Mouse (Mus musculus) limb, embryonic 13.5 days (tissue): Measurements from ENCODE around the gene Tjp3. TPM values are rescaled to one million over a fixed set of nuclear protein-coding genes. Genes with fewer than 3 reads are reported as not detected.

Experiments
- ATAC-seq: fragments of 200-750 bp; cut with Nextera tagmentation; 2 replicates; pipeline ENCODE4 v1.8.0; 2017; ENCODE audit warnings: low read depth, moderate number of reproducible peaks, moderate TSS enrichment; ENCODE audit not compliant: low FRiP score
- H3K27ac ChIP-seq: fragments of 300-500 bp; sonication (generic); 2 replicates; pipeline ENCODE4 v1.5.1; 2015; ENCODE audit warnings: inconsistent platforms, mild to moderate bottlenecking, moderate library complexity
- H3K27me3 ChIP-seq: fragments of 300-500 bp; sonication (generic); 2 replicates; pipeline ENCODE4 v1.6.1; 2015; ENCODE audit warnings: mild to moderate bottlenecking, inconsistent platforms
- H3K36me3 ChIP-seq: fragments of 300-500 bp; sonication (generic); 2 replicates; pipeline ENCODE4 v1.6.1; 2015; ENCODE audit warnings: inconsistent platforms, mild to moderate bottlenecking, moderate library complexity
- H3K4me1 ChIP-seq: fragments of 300-500 bp; sonication (generic); 2 replicates; pipeline ENCODE4 v1.6.1; 2015; ENCODE audit warnings: inconsistent platforms
- H3K4me2 ChIP-seq: fragments of 300-500 bp; sonication (generic); replicated peaks from 2 replicates; pipeline ENCODE4 v1.6.1; 2015; ENCODE audit warnings: inconsistent platforms, mild to moderate bottlenecking, moderate library complexity
- H3K4me3 ChIP-seq: fragments of 300-500 bp; sonication (generic); 2 replicates; pipeline ENCODE4 v1.5.1; 2015; ENCODE audit warnings: moderate library complexity, mild to moderate bottlenecking, inconsistent platforms
- H3K9ac ChIP-seq: fragments of 300-500 bp; sonication (generic); 2 replicates; pipeline ENCODE4 v1.6.1; 2015; ENCODE audit warnings: mild to moderate bottlenecking, inconsistent platforms
- H3K9me3 ChIP-seq: fragments of 300-500 bp; sonication (generic); 2 replicates; pipeline ENCODE4 v1.6.1; 2016; ENCODE audit warnings: inconsistent platforms
- WGBS: fragments of 180-500 bp; shearing (Covaris S2); methylation state at CpG from one replicate; pipeline ENCODE4 v1.1.7; 2015; 5-methylcytosine and 5-hydroxymethylcytosine counted together
- polyA plus RNA-seq: library from polyadenylated mRNA; unstranded; fragments of >200 nt; fragmentation: Nextera tagmentation; extraction: Ambion mirVana; gene quantifications from 2 replicates; pipeline ENCODE4 v1.2.1, GENCODE M21; 2015

Gene Tjp3
- polyA plus RNA-seq, 1 experiment from 2014 or later, result 2.6 TPM

DNA sequence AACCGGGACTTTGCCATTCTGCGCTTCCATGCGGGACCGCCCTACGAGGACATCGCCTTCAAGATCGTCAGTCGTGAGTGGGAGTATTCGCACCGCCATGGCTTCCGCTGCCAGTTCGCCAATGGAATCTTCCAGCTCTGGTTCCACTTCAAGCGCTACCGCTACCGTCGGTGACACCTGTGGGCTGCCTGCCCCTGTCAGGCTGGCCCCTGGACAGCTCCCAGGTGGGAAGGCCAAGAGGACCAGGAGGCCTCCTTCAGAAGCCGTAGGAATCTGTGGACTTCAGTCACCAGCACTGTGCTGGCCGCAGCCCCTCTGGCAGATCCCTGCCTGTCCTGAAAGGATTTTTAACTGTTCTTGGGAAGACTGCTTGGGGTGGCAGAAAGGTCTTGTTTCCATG lies 34.4 kb upstream of the Tjp3 start:
- ATAC-seq, result no peak
- 0 out of 2 replicates have a peak, but pooled peaks cover 2% of the 10 kb centered on the region for H3K27me3 ChIP-seq
- H3K4me3 ChIP-seq, result no peak overlapping the region
- WGBS, result 94% methylated on average over 18 of the region's 18 CpGs
- no peak overlapping the region for H3K27ac ChIP-seq
- no peaks in the 10 kb centered on the region for H3K9me3 ChIP-seq
- peaks cover 63% of the 10 kb centered on the region for H3K36me3 ChIP-seq
- H3K4me1 ChIP-seq, result peaks cover 35% of the 10 kb centered on the region
- no peak overlapping the region for H3K4me2 ChIP-seq
- no peak overlapping the region for H3K9ac ChIP-seq

GRCm38 (mm10) chr10:81325176-81325575 lies 33.8 kb upstream of the Tjp3 start:
- 95% methylated on average over 21 of the region's 21 CpGs for WGBS
- Histone ChIP-seq H3K27ac (no peak overlapping the region), H3K36me3 (peaks cover 63% of the 10 kb centered on the region), H3K4me3 (no peak overlapping the region), H3K4me1 (peaks cover 31% of the 10 kb centered on the region), H3K9me3 (no peaks in the 10 kb centered on the region), H3K9ac (no peak overlapping the region), H3K27me3 (no peaks in the 10 kb centered on the region), H3K4me2 (no peak overlapping the region)
- no peak for ATAC-seq

GRCm38 (mm10) chr10:81323791-81324530 lies 32.6 kb upstream of the Tjp3 start:
- Histone ChIP-seq H3K4me3 (no peak overlapping the region), H3K9me3 (no peaks in the 10 kb centered on the region), H3K9ac (no peak overlapping the region), H3K27me3 (no peaks in the 10 kb centered on the region), H3K4me1 (peaks cover 28% of the 10 kb centered on the region), H3K27ac (no peak overlapping the region), H3K36me3 (peaks cover 63% of the 10 kb centered on the region), H3K4me2 (no peak overlapping the region)
- ATAC-seq, result no peak
- 96% methylated on average over 18 of the region's 18 CpGs for WGBS

- H3K9ac ChIP-seq, result no peak overlapping the region
- H3K9me3 ChIP-seq, result no peaks in the 10 kb centered on the region
- H3K36me3 ChIP-seq, result peaks cover 68% of the 10 kb centered on the region
- ATAC-seq, result no peak
- H3K4me3 ChIP-seq, result 0 out of 2 replicates have a peak overlapping the region, but pooled peaks have one; percentile 96
- 93% methylated on average over 23 of the region's 23 CpGs for WGBS
- no peaks in the 10 kb centered on the region for H3K27me3 ChIP-seq
- no peak overlapping the region for H3K27ac ChIP-seq
- no peak overlapping the region; the same call in 1 of the 2 replicates for H3K4me2 ChIP-seq
- H3K4me1 ChIP-seq, result peaks cover 29% of the 10 kb centered on the region
Measured at GRCm38 (mm10) chr10:81323141-81323775, 31.9 kb upstream of the Tjp3 start.

GRCm38 (mm10) chr10:81322444-81322843 lies 31.1 kb upstream of the Tjp3 start:
- no peak overlapping the region for H3K27ac ChIP-seq
- H3K27me3 ChIP-seq, result no peaks in the 10 kb centered on the region
- 94% methylated on average over 27 of the region's 27 CpGs for whole genome bisulfite sequencing
- peaks cover 69% of the 10 kb centered on the region for H3K36me3 ChIP-seq
- peaks cover 33% of the 10 kb centered on the region for H3K4me1 ChIP-seq
- ATAC-seq, result no peak
- peak overlapping the region; percentile 91 for H3K4me2 ChIP-seq
- H3K9me3 ChIP-seq, result no peaks in the 10 kb centered on the region
- H3K9ac ChIP-seq, result peak overlapping the region; percentile 95
- peak overlapping the region; percentile 96 for H3K4me3 ChIP-seq

DNA sequence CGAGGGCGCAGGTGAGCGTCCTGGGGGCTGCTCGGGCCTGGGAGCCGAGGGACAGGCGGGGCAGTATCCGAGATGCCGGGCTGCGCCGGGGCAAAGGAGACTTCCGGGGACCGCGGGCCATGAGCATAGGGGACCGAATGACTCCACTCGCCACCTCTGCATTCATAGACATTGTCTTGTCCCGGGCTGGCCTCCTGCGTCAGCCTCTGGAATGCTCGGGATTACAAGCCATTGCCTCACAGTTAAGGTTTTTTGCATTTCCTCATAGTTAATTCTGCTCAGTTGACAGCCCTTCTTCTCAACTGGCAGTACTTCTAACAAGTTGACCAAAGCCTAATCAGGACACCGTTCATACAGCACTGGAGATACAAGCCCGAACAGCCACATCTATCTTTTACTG lies 30.1 kb upstream of the Tjp3 start:
- peaks cover 43% of the 10 kb centered on the region for H3K4me1 ChIP-seq
- ATAC-seq, result no peak
- H3K27ac ChIP-seq, result peak overlapping the region; percentile 63; the same call in 1 of the 2 replicates
- peaks cover 68% of the 10 kb centered on the region for H3K36me3 ChIP-seq
- H3K4me2 ChIP-seq, result peak overlapping the region; percentile 91
- peak overlapping the region; percentile 95 for H3K9ac ChIP-seq
- H3K9me3 ChIP-seq, result no peaks in the 10 kb centered on the region
- H3K27me3 ChIP-seq, result no peaks in the 10 kb centered on the region
- H3K4me3 ChIP-seq, result peak overlapping the region; percentile 96
- WGBS, result 3% methylated on average over 20 of the region's 20 CpGs

- 1% methylated on average over 68 of the region's 68 CpGs for WGBS
- peak; percentile 94 for ATAC-seq
Measured at GRCm38 (mm10) chr10:81320550-81321347, 29.4 kb upstream of the Tjp3 start, which contains the start of gene Cactin. Cactin (plus strand) TSS chr10:81321103.

DNA sequence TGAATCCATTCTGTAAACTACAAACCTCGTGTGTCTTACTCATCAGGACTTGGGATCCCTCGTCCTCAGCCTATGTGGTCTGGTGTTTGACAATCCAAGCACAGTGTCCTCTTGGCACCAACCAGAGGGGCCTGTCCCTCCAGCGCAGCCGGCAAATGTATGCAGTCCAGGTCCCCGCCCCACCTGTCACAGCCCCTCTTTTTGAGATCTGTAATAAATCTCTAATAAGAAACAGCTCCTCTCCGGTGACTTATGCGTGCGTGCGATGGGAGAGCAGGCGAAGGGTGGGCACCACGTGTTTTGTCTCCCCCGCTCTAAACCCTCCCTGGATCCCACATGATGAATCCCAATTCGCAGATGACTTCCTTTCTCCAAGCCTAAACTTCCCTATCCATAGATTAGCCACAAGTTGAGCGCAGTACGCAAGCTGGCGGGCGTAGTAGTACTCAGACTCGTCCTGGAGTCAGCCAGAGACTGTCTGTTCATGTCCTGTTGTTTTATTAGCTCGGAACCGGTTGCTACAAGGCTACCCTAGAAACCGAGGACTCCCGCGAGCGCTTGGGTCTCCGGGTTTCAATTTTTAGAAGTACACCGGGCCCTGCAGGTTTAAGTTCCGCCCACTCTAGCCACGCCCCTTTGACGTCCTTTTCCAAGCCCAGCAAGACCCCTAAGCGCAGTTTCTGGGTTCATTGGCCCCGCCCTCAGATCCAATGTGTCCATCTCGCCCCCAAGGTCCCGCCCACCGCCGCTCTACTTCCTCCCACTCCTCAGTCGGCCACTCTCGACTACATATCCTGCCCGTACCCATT lies 28.6 kb upstream of the Tjp3 start:
- Histone ChIP-seq H3K4me3 (peak overlapping the region; percentile 96), H3K36me3 (peaks cover 68% of the 10 kb centered on the region), H3K27ac (peak overlapping the region; percentile 89), H3K9me3 (no peaks in the 10 kb centered on the region), H3K4me2 (peak overlapping the region; percentile 91), H3K9ac (peak overlapping the region; percentile 67), H3K4me1 (peaks cover 48% of the 10 kb centered on the region), H3K27me3 (no peaks in the 10 kb centered on the region)
- under 1% methylated on average over 38 of the region's 38 CpGs for WGBS
- no peak for ATAC-seq

More at GRCm38 (mm10) chr10:81320550-81321347, 29.4 kb upstream of the Tjp3 start, which contains the start of gene Cactin:
- H3K27ac ChIP-seq, result peak within 1 kb of the TSS; percentile 89
- no peaks in the 10 kb centered on the region for H3K9me3 ChIP-seq
- peaks cover 48% of the 10 kb centered on the region for H3K4me1 ChIP-seq
- peak within 1 kb of the TSS; percentile 96 for H3K4me3 ChIP-seq
- no peaks in the 10 kb centered on the region for H3K27me3 ChIP-seq
- peaks cover 68% of the 10 kb centered on the region for H3K36me3 ChIP-seq
- peak within 1 kb of the TSS; percentile 91 for H3K4me2 ChIP-seq
- H3K9ac ChIP-seq, result peak within 1 kb of the TSS; percentile 95

- H3K4me3 ChIP-seq, result peak overlapping the region; percentile 96
- no peak for ATAC-seq
- H3K36me3 ChIP-seq, result peaks cover 68% of the 10 kb centered on the region
- 39% methylated on average over 8 of the region's 8 CpGs for WGBS
- no peaks in the 10 kb centered on the region for H3K9me3 ChIP-seq
- peak overlapping the region; percentile 91 for H3K4me2 ChIP-seq
- H3K9ac ChIP-seq, result peak overlapping the region; percentile 67
- peak overlapping the region; percentile 89 for H3K27ac ChIP-seq
- H3K4me1 ChIP-seq, result peaks cover 48% of the 10 kb centered on the region
- no peaks in the 10 kb centered on the region for H3K27me3 ChIP-seq
Measured at GRCm38 (mm10) chr10:81319330-81319699, 27.9 kb upstream of the Tjp3 start.

DNA sequence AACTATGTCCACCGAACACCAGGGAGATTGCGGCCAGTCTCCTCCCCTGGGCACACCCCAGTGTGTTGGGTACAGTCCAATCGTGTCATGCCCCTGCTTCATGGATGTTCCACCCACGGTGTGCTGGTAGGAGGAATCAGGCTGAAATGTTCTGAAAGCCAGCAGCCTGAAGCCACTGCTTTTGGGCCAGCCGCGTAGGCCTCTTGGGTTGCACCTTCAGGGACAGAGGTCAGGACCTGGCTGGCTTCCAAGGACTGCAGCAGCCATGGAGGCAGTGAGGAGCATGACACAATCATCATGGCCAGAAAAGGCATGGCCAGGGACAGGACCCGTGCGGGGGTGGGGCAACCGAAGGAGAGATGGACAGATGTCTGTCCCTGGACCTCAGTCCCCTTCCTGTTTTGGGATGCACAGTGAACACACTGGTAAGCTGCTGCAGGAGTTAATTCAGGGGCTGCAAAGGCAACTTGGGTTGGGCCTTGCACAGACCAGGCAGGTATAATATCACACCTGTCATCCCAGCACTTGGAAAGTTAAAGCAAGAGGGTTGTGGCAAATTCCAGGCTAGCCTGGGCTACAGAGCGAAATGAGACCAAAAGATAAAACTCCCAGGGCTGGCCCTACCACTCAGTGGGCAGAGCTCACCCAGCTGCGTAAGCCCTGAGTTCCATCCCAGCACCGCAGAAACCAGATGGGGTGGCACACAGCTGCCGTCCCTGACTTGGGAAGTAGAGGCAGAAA lies 27.4 kb upstream of the Tjp3 start:
- ATAC-seq, result no peak
- Histone ChIP-seq H3K27ac (peak overlapping the region; percentile 89), H3K4me2 (peak overlapping the region; percentile 91), H3K36me3 (peaks cover 68% of the 10 kb centered on the region), H3K9me3 (no peaks in the 10 kb centered on the region), H3K27me3 (no peaks in the 10 kb centered on the region), H3K9ac (peak overlapping the region; percentile 67; the same call in 1 of the 2 replicates), H3K4me3 (peak overlapping the region; percentile 96; the same call in 1 of the 2 replicates), H3K4me1 (peaks cover 48% of the 10 kb centered on the region)
- WGBS, result 92% methylated on average over 13 of the region's 13 CpGs

- WGBS, result 23% methylated on average over 20 of the region's 20 CpGs
- no peaks in the 10 kb centered on the region for H3K27me3 ChIP-seq
- H3K4me2 ChIP-seq, result peak overlapping the region; percentile 54
- H3K27ac ChIP-seq, result peak overlapping the region; percentile 39; the same call in 1 of the 2 replicates
- no peak for ATAC-seq
- peak overlapping the region; percentile 23 for H3K4me3 ChIP-seq
- no peaks in the 10 kb centered on the region for H3K9me3 ChIP-seq
- peaks cover 44% of the 10 kb centered on the region for H3K4me1 ChIP-seq
- H3K9ac ChIP-seq, result peak overlapping the region; percentile 56
- H3K36me3 ChIP-seq, result peaks cover 68% of the 10 kb centered on the region
Measured at GRCm38 (mm10) chr10:81317273-81317672, 25.9 kb upstream of the Tjp3 start.
